Mouse (Mus musculus): ENCODE results near the gene Retreg1.

GRCm38 (mm10) chr15:25830426-25830825 is 12.6 kb upstream of the Retreg1 start:
- TF ChIP-seq POLR2A (IDR thresholded peaks at IDR 0.05; ENCODE audit: extremely low read depth, insufficient read depth, low read length) (no peak), CTCF (IDR thresholded peaks at IDR 0.05; ENCODE audit: extremely low read depth, insufficient read depth, low read length) (no peak)

Data from cortical plate, adult 2 months (tissue).